Mouse (Mus musculus): ENCODE data around the gene Tle1. TPM values are rescaled to one million over a fixed set of nuclear protein-coding genes. Genes with fewer than 3 reads are reported as not detected.

Tle1 gene
- total and polyA plus RNA-seq, 2 experiments = 55.8 to 84.4 TPM

DNA sequence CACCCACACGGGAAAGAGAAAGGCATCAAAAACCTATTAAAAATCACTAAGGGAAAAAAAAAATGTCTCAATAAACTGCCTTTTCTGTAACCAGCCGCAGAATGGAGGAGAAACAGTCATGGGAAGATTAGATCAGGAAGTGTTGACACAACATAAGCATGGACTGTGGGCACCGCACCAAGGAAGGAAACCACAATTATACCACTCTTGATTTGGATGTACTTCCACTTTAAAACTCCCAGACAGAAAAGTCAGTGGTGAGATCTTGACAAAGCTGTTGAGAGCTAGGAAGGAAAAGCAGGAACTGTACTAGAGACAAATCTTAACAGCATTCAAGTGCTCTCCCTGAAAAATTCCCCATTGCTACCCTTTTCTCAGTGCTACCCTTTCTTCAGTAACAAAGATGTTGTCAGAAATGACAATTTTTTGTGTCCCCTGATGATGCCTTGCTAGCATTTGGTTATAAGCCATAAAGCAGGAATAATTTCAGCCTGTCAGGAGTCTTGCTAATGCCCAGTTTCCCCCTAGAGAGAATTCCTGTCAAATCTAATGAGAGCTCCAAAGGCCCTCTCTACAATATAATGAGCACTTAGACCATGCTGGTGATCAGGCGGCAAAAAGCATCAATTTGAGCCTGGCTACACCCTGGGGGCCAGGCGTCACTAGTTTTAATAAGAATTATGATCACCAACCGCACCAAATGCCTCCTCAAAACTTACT is 5.4 kb downstream of the Tle1 start:
- no peaks in the 10 kb centered on the region for H3K27me3 ChIP-seq (ENCODE audit: control insufficient read depth, insufficient read depth, low read length)
- no peak overlapping the region for H3K9ac ChIP-seq (ENCODE audit: low read depth, low read length)
- H3K79me2 ChIP-seq (ENCODE audit: control insufficient read depth, insufficient read depth, low read length) = peaks cover 30% of the 10 kb centered on the region; the same call in 1 of the 2 replicates
- WGBS = 67% methylated on average over 6 of the region's 6 CpGs
- no peak overlapping the region for H3K4me3 ChIP-seq (ENCODE audit: insufficient read depth, low read depth, low read length)
- DNase-seq (ENCODE audit: extremely low read depth, low read depth, low spot score) = no peak
- TF ChIP-seq CTCF (IDR thresholded peaks at IDR 0.05; ENCODE audit: low read depth, low read length) (no peak), POLR2A (IDR thresholded peaks at IDR 0.05; ENCODE audit: extremely low read depth, insufficient read depth, low read length) (no peak)
- peaks cover 54% of the 10 kb centered on the region for H3K36me3 ChIP-seq (ENCODE audit: control insufficient read depth, insufficient read depth, low read length)
- H3K27ac ChIP-seq (replicated peaks; ENCODE audit: insufficient read depth, low read depth, low read length) = no peak overlapping the region
- H3K4me1 ChIP-seq (ENCODE audit: control insufficient read depth, insufficient read depth, low read length) = peaks cover 17% of the 10 kb centered on the region

DNA sequence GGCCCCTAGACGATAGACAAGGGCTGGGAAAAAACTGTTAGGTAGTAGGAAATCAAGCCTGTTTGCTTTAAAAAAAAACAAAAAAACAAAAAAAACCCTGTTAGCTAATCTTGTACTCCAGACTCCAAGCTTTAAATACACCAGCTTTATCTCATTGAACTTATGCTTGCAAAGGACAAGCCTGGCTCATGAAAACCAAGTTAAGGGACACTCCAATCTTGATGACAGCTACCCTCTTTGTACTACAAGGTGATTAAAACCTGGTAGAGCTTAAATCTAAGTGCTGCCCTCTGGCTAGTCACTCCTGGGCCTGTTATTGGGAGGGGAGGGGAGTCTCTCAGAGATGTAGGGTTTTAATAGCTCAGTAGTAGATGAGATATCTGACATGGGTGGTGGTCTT is 7.4 kb downstream of the Tle1 start:
- Histone ChIP-seq H3K27me3 (ENCODE audit: control insufficient read depth, insufficient read depth, low read length) (no peaks in the 10 kb centered on the region), H3K4me1 (ENCODE audit: control insufficient read depth, insufficient read depth, low read length) (peaks cover 19% of the 10 kb centered on the region), H3K9ac (ENCODE audit: low read depth, low read length) (no peak overlapping the region), H3K4me3 (ENCODE audit: insufficient read depth, low read depth, low read length) (no peak overlapping the region), H3K36me3 (ENCODE audit: control insufficient read depth, insufficient read depth, low read length) (peaks cover 71% of the 10 kb centered on the region), H3K79me2 (ENCODE audit: control insufficient read depth, insufficient read depth, low read length) (peaks cover 30% of the 10 kb centered on the region), H3K27ac (replicated peaks; ENCODE audit: insufficient read depth, low read depth, low read length) (no peak overlapping the region)
- TF ChIP-seq POLR2A (IDR thresholded peaks at IDR 0.05; ENCODE audit: extremely low read depth, insufficient read depth, low read length) = no peak
- TF ChIP-seq CTCF (IDR thresholded peaks at IDR 0.05; ENCODE audit: low read depth, low read length) = no peak
- no peak for DNase-seq (ENCODE audit: extremely low read depth, low read depth, low spot score)
- WGBS = 44% methylated on average over 1 of the region's 1 CpGs

DNA sequence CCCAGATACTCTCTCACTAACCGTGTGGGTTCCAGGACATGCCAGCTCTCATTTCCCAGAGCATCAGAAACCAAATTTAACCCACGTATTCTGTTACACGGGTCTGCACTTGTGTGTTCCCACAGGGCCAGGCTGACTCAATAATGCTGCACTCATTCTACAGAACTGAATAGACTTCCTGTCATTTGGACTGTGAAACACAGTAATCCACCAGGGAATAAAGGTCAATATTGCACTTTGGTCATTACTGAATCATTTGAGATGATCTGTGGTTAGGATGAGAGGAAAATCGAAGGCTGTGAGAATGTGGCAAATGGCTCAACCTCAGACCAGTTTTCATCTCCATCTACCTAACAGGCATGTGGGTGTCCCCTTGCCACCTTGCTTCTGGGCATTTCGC is 16.2 kb downstream of the Tle1 start:
- H3K4me3 ChIP-seq (ENCODE audit: insufficient read depth, low read depth, low read length) = no peak overlapping the region
- WGBS = 24% methylated on average over 5 of the region's 5 CpGs
- no peak for TF ChIP-seq CTCF (IDR thresholded peaks at IDR 0.05; ENCODE audit: low read depth, low read length)
- TF ChIP-seq POLR2A (IDR thresholded peaks at IDR 0.05; ENCODE audit: extremely low read depth, insufficient read depth, low read length) = no peak
- no peaks in the 10 kb centered on the region for H3K27me3 ChIP-seq (ENCODE audit: control insufficient read depth, insufficient read depth, low read length)
- peaks cover 42% of the 10 kb centered on the region for H3K36me3 ChIP-seq (ENCODE audit: control insufficient read depth, insufficient read depth, low read length)
- H3K9ac ChIP-seq (ENCODE audit: low read depth, low read length) = no peak overlapping the region
- DNase-seq (ENCODE audit: extremely low read depth, low read depth, low spot score) = peak; percentile 91
- peaks cover 36% of the 10 kb centered on the region for H3K79me2 ChIP-seq (ENCODE audit: control insufficient read depth, insufficient read depth, low read length)
- peak overlapping the region; percentile 30 for H3K27ac ChIP-seq (replicated peaks; ENCODE audit: insufficient read depth, low read depth, low read length)
- peaks cover 29% of the 10 kb centered on the region; the same call in 1 of the 2 replicates for H3K4me1 ChIP-seq (ENCODE audit: control insufficient read depth, insufficient read depth, low read length)

DNA sequence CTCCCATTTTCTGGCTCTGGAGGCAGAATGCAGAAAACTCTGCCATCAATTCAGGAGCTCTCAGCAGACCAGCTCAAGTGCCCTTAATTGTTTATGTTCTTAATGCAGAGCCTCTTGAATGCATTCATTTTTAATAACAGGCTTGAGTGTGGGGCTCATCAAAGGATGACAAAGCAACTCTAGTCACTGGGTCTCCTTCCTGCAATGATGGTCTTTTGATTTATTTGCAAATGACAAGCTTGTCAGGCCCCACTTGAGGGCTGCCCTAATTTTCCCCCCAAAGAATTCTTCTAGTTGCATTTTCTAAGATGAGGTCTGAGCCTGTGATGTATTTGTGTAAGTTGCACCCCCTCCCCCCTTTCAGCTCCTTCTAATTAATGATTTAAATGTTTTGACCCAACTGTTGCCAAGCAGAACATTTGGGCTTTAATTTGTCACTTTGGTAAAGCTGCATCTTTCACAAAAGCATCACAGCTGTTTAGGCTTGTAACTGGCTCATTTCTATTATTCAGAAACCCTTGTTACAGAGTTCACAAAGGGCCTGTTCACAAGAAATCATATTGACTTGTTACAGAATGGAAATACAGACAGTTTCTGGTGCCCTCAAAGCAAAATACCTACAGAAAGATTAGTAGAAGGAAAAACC is 18.3 kb downstream of the Tle1 start:
- Histone ChIP-seq H3K36me3 (ENCODE audit: control insufficient read depth, insufficient read depth, low read length) (peaks cover 27% of the 10 kb centered on the region), H3K4me1 (ENCODE audit: control insufficient read depth, insufficient read depth, low read length) (peaks cover 21% of the 10 kb centered on the region; the same call in 1 of the 2 replicates), H3K27me3 (ENCODE audit: control insufficient read depth, insufficient read depth, low read length) (no peaks in the 10 kb centered on the region), H3K27ac (replicated peaks; ENCODE audit: insufficient read depth, low read depth, low read length) (no peak overlapping the region), H3K9ac (ENCODE audit: low read depth, low read length) (no peak overlapping the region), H3K79me2 (ENCODE audit: control insufficient read depth, insufficient read depth, low read length) (peaks cover 21% of the 10 kb centered on the region), H3K4me3 (ENCODE audit: insufficient read depth, low read depth, low read length) (no peak overlapping the region)
- no peak for DNase-seq (ENCODE audit: extremely low read depth, low read depth, low spot score)
- TF ChIP-seq POLR2A (IDR thresholded peaks at IDR 0.05; ENCODE audit: extremely low read depth, insufficient read depth, low read length) (no peak), CTCF (IDR thresholded peaks at IDR 0.05; ENCODE audit: low read depth, low read length) (no peak)

DNA sequence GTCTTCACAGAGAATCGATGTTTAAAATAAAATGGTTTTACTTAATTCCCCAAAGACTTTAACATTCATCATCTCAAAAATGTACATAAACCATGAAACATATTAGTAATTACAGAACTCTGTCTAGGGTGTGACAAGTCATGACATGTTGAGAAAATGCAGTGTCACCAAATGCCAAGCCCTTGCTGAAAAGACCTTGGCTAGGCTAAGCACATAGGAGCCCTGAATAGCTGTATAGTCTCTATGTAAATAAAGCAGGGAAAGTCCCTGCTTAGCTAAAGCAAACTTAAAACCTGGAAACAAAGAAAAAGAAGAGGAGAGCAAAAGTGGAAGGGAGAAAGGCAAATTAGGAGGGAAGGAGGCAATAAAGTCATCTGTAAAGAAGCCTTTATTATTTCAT is 24.8 kb downstream of the Tle1 start:
- no peak overlapping the region for H3K9ac ChIP-seq (ENCODE audit: low read depth, low read length)
- peaks cover 2% of the 10 kb centered on the region; the same call in 1 of the 2 replicates for H3K4me1 ChIP-seq (ENCODE audit: control insufficient read depth, insufficient read depth, low read length)
- peaks cover 17% of the 10 kb centered on the region; the same call in 1 of the 2 replicates for H3K79me2 ChIP-seq (ENCODE audit: control insufficient read depth, insufficient read depth, low read length)
- H3K27me3 ChIP-seq (ENCODE audit: control insufficient read depth, insufficient read depth, low read length) = no peaks in the 10 kb centered on the region
- no peak overlapping the region for H3K27ac ChIP-seq (replicated peaks; ENCODE audit: insufficient read depth, low read depth, low read length)
- H3K4me3 ChIP-seq (ENCODE audit: insufficient read depth, low read depth, low read length) = no peak overlapping the region
- 89% methylated on average over 1 of the region's 1 CpGs for WGBS
- H3K36me3 ChIP-seq (ENCODE audit: control insufficient read depth, insufficient read depth, low read length) = peaks cover 15% of the 10 kb centered on the region
- TF ChIP-seq POLR2A (IDR thresholded peaks at IDR 0.05; ENCODE audit: extremely low read depth, insufficient read depth, low read length) (no peak), CTCF (IDR thresholded peaks at IDR 0.05; ENCODE audit: low read depth, low read length) (no peak)
- no peak for DNase-seq (ENCODE audit: extremely low read depth, low read depth, low spot score)

DNA sequence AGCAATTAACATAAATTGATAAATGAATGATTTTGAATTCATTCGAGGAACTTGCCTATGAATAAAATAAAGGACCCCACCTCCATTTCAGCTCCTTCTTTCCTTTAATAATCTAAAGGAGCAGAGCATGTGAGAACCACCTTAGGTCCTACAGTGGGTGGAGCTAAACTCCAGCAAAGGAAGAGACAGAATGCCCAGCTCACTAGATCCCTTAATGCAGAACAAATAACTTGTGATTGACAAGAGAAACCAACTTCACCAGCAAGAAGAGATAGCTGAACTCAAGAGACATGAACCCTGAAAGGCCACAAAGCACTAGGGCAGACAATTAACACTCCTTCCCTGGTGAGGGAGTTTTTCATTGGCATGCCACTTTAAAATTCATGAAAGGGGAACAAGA is 32.5 kb downstream of the Tle1 start:
- H3K27ac ChIP-seq (replicated peaks; ENCODE audit: insufficient read depth, low read depth, low read length) = no peak overlapping the region
- peaks cover 37% of the 10 kb centered on the region for H3K36me3 ChIP-seq (ENCODE audit: control insufficient read depth, insufficient read depth, low read length)
- no peak for TF ChIP-seq CTCF (IDR thresholded peaks at IDR 0.05; ENCODE audit: low read depth, low read length)
- no peak for TF ChIP-seq POLR2A (IDR thresholded peaks at IDR 0.05; ENCODE audit: extremely low read depth, insufficient read depth, low read length)
- peaks cover 3% of the 10 kb centered on the region; the same call in 1 of the 2 replicates for H3K79me2 ChIP-seq (ENCODE audit: control insufficient read depth, insufficient read depth, low read length)
- H3K4me1 ChIP-seq (ENCODE audit: control insufficient read depth, insufficient read depth, low read length) = peaks cover 14% of the 10 kb centered on the region
- WGBS = 79% methylated on average over 1 of the region's 1 CpGs
- H3K4me3 ChIP-seq (ENCODE audit: insufficient read depth, low read depth, low read length) = no peak overlapping the region
- H3K9ac ChIP-seq (ENCODE audit: low read depth, low read length) = no peak overlapping the region
- H3K27me3 ChIP-seq (ENCODE audit: control insufficient read depth, insufficient read depth, low read length) = no peaks in the 10 kb centered on the region
- no peak for DNase-seq (ENCODE audit: extremely low read depth, low read depth, low spot score)
